Comparison of ENCODE assay signal across 8 mouse cellular contexts in genomic region chr16:23240049-23240949, GRCm38 (mm10). TPM values are rescaled to one million over a fixed set of nuclear protein-coding genes. Genes with fewer than 3 reads are reported as not detected.
DNase-seq lines count a peak whose midpoint lies in the region; ATAC-seq lines count a peak whose summit lies in the region.

No protein-coding gene starts in this region.

- H3K9ac ChIP-seq in hindbrain, embryonic 14.5 days: no peak overlapping the region
- H3K9ac ChIP-seq in lung, embryonic 16.5 days (ENCODE audit: low read length): peak overlapping the region; percentile 28

- ATAC-seq in hindbrain, embryonic 14.5 days (ENCODE audit: low FRiP score): peak; percentile 89
- ATAC-seq in lung, embryonic 16.5 days (ENCODE audit: low read depth): peak; percentile 92
- ATAC-seq in monocyte, adult 5-6 weeks (replicated peaks; ENCODE audit: insufficient number of reproducible peaks, low FRiP score, low TSS enrichment, poor library complexity, severe bottlenecking): no peak

- peak; percentile 97 for DNase-seq in NIH3T3 (ENCODE audit: low read depth)
- peak; percentile 85 for DNase-seq in gastrocnemius, postnatal 10 days
- DNase-seq in hindbrain, embryonic 14.5 days (ENCODE audit: low spot score): peak; percentile 76
- DNase-seq in layer of hippocampus, postnatal 14 days (ENCODE audit: low spot score in 2 of 2): peak; percentile 86 to 93
- peak; percentile 86 for DNase-seq in right cerebral cortex, postnatal 14 days

- H3K4me2 ChIP-seq in hindbrain, embryonic 14.5 days (replicated peaks): no peak overlapping the region
- H3K4me2 ChIP-seq in lung, embryonic 16.5 days (ENCODE audit: low read depth, low read length): peak overlapping the region; percentile 29; the same call in 1 of the 2 replicates

- H3K4me1 ChIP-seq in brown adipose tissue, adult 24 weeks (ENCODE audit: control insufficient read depth, insufficient read depth, insufficient read length, low read length): peaks cover 17% of the 10 kb centered on the region
- peaks cover 18% of the 10 kb centered on the region for H3K4me1 ChIP-seq in hindbrain, embryonic 14.5 days (replicated peaks; ENCODE audit: control insufficient read depth, insufficient read depth, low read length)
- peaks cover 42% of the 10 kb centered on the region for H3K4me1 ChIP-seq in lung, embryonic 16.5 days (replicated peaks; ENCODE audit: control insufficient read depth, insufficient read depth, low read length)

- no peaks in the 10 kb centered on the region for H3K27me3 ChIP-seq in hindbrain, embryonic 14.5 days (ENCODE audit: control insufficient read depth, insufficient read depth, low read length)
- no peaks in the 10 kb centered on the region for H3K27me3 ChIP-seq in lung, embryonic 16.5 days (ENCODE audit: control insufficient read depth, insufficient read depth, low read depth, low read length)

- H3K36me3 ChIP-seq in hindbrain, embryonic 14.5 days (replicated peaks; ENCODE audit: control insufficient read depth, insufficient read depth): no peaks in the 10 kb centered on the region; the same call in 1 of the 2 replicates
- peaks cover 4% of the 10 kb centered on the region; the same call in 1 of the 2 replicates for H3K36me3 ChIP-seq in lung, embryonic 16.5 days (ENCODE audit: control insufficient read depth, insufficient read depth, low read length)

- 58% methylated on average over 13 of the region's 13 CpGs for WGBS in hindbrain, embryonic 14.5 days
- 22% methylated on average over 13 of the region's 13 CpGs for WGBS in lung, embryonic 16.5 days

- H3K4me3 ChIP-seq in brown adipose tissue, adult 24 weeks (ENCODE audit: insufficient read depth, low read depth, low read length): no peak overlapping the region
- H3K4me3 ChIP-seq in hindbrain, embryonic 14.5 days (replicated peaks; ENCODE audit: low read length): no peak overlapping the region
- no peak overlapping the region for H3K4me3 ChIP-seq in lung, embryonic 16.5 days (ENCODE audit: low read length)

- H3K27ac ChIP-seq in brown adipose tissue, adult 24 weeks (replicated peaks; ENCODE audit: low read depth, low read length): peak overlapping the region; percentile 36; the same call in 1 of the 2 replicates
- H3K27ac ChIP-seq in hindbrain, embryonic 14.5 days: peak overlapping the region; percentile 58
- H3K27ac ChIP-seq in lung, embryonic 16.5 days (ENCODE audit: low read length): peak overlapping the region; percentile 87

- no peaks in the 10 kb centered on the region for H3K9me3 ChIP-seq in hindbrain, embryonic 14.5 days (ENCODE audit: control insufficient read depth, low read length)
- H3K9me3 ChIP-seq in lung, embryonic 16.5 days (ENCODE audit: control insufficient read depth, low read length): no peaks in the 10 kb centered on the region

RNA-seq across cellular contexts. Expression of gene St6gal1, which starts 15.8 kb away (rescaled TPM):
- 7.3 and 8.6 TPM in 2 replicates for polyA plus RNA-seq in brown adipose tissue, adult 24 weeks (2012; ENCODE audit: insufficient read depth, insufficient read length, missing spikeins)
- 1 to 10 TPM; 9.5 to 9.8 TPM for total RNA-seq in gastrocnemius, postnatal 10 days (2021)
- polyA plus RNA-seq in hindbrain, embryonic 14.5 days (2014; fragmentation: Nextera tagmentation; extraction: Ambion mirVana): 29.6 and 30.6 TPM in 2 replicates
- 10 to 100 TPM; 15.4 to 17.5 TPM for total RNA-seq in layer of hippocampus, postnatal 14 days (2021)
- polyA plus RNA-seq in lung, embryonic 16.5 days (2015; fragmentation: Nextera tagmentation; extraction: Ambion mirVana): 49.0 and 56.2 TPM in 2 replicates
- 27.2 to 29.6 TPM (median 27.3 TPM) in 3 replicates for total RNA-seq in monocyte, adult 5-6 weeks (2017)

Comparison
In these comparisons a context has a peak if more than half of its experiments do, and no peak if none do; other contexts are left out.
1. H3K27ac ChIP-seq: peak in every context shown above with its lines; median percentile 87 in lung, embryonic 16.5 days; 58 in hindbrain, embryonic 14.5 days; 36 in brown adipose tissue, adult 24 weeks.